Mouse (Mus musculus) stomach, embryonic 14.5 days (tissue): ENCODE measurements around the gene Rslcan18. TPM values are rescaled to one million over a fixed set of nuclear protein-coding genes. Genes with fewer than 3 reads are reported as not detected.

Experiments used
- ATAC-seq: fragments of 200-750 bp; cut with Nextera tagmentation; 2 replicates; pipeline ENCODE4 v1.8.0; 2017; ENCODE audit warnings: low read depth, moderate TSS enrichment; ENCODE audit not compliant: insufficient number of reproducible peaks, insufficient read depth, low FRiP score
- H3K27ac ChIP-seq: fragments of 300-500 bp; sonication (generic); 2 replicates; pipeline ENCODE4 v1.5.1; 2014; ENCODE audit warnings: mild to moderate bottlenecking, low read length, moderate library complexity, mixed read lengths
- H3K27me3 ChIP-seq: fragments of 300-500 bp; sonication (generic); 2 replicates; pipeline ENCODE4 v1.6.1; 2014; ENCODE audit warnings: low read length, control low read depth, mixed read lengths; ENCODE audit not compliant: control insufficient read depth, insufficient read depth
- H3K36me3 ChIP-seq: fragments of 300-500 bp; sonication (generic); 2 replicates; pipeline ENCODE4 v1.6.1; 2014; ENCODE audit warnings: mild to moderate bottlenecking, control low read depth, low read length, moderate library complexity, mixed read lengths; ENCODE audit not compliant: control insufficient read depth, insufficient read depth
- H3K4me1 ChIP-seq: fragments of 300-500 bp; sonication (generic); 2 replicates; pipeline ENCODE4 v1.6.1; 2014; ENCODE audit warnings: low read length, control low read depth, mixed read lengths; ENCODE audit not compliant: control insufficient read depth, insufficient read depth
- H3K4me2 ChIP-seq: fragments of 300-500 bp; sonication (generic); replicated peaks from 2 replicates; pipeline ENCODE4 v1.6.1; 2014; ENCODE audit warnings: low read depth, low read length, control low read depth
- H3K4me3 ChIP-seq: fragments of 300-500 bp; sonication (generic); 2 replicates; pipeline ENCODE4 v1.5.1; 2014; ENCODE audit warnings: low read depth, low read length, control low read depth
- H3K9ac ChIP-seq: fragments of 300-500 bp; sonication (generic); replicated peaks from 2 replicates; pipeline ENCODE4 v1.6.1; 2014; ENCODE audit warnings: low read depth, mild to moderate bottlenecking, control low read depth, low read length, moderate library complexity, mixed read lengths
- H3K9me3 ChIP-seq: fragments of 300-500 bp; sonication (generic); 2 replicates; pipeline ENCODE4 v1.6.1; 2016; ENCODE audit warnings: low read depth, low read length, control low read depth; ENCODE audit not compliant: control insufficient read depth
- WGBS: fragments of 180-500 bp; shearing (Covaris S2); extraction: QIAGEN DNeasy Blood & Tissue Kit; methylation state at CpG from one replicate; pipeline ENCODE4 v1.1.7; 2014; 5-methylcytosine and 5-hydroxymethylcytosine counted together
- polyA plus RNA-seq: library from polyadenylated mRNA; unstranded; fragments of >200 nt; fragmentation: Nextera tagmentation; extraction: Ambion mirVana; gene quantifications from 2 replicates; pipeline ENCODE4 v1.2.1, GENCODE M21; 2014

Rslcan18 gene
- polyA plus RNA-seq, 1 experiment from 2014 or later, result 0.51 TPM

DNA sequence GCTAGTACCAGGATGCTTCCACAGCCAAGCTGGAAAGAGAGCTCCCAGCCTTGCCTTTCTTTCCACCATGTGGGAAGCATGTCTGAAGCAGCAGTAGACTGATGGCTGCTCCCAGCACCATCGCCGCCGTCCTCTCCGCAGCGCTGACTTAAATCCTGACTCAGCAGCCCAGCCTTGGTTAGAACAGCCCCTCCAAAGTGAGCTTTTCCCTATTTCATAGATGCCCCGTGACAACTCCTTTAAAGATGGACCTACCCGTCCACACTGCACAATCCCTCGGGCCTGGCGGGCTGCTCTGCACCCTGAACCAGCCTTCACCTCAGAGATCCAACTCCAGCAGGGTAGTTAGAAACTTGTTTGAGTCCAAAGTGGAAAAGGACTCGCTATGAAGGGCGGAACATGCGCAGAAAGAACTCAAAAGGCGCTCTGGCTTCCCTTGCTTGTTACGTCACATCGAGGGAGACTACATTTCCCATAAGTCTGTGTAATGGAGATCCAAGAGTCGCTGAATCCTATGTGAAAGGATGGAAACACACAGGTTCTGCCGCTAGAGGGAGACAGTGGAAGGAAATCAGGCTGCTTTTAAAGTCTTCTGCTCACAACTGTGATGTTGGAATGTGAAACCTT, 7.8 kb downstream of the Rslcan18 start, which contains the start of gene Gm28557:
TSS of gene Gm28557 (minus strand) at position 411 of the 627 bp plus-strand sequence.
- under 1% methylated on average over 17 of the region's 17 CpGs for WGBS
- Histone ChIP-seq H3K9me3 (no peaks in the 10 kb centered on the region), H3K9ac (peak within 1 kb of the TSS; percentile 60), H3K4me2 (peak within 1 kb of the TSS; percentile 52), H3K36me3 (no peaks in the 10 kb centered on the region; the same call in 1 of the 2 replicates), H3K27me3 (no peaks in the 10 kb centered on the region), H3K27ac (peak within 1 kb of the TSS; percentile 58), H3K4me1 (0 out of 2 replicates have a peak, but pooled peaks cover 4% of the 10 kb centered on the region), H3K4me3 (peak within 1 kb of the TSS; percentile 48)
- peak; percentile 97 for ATAC-seq

DNA sequence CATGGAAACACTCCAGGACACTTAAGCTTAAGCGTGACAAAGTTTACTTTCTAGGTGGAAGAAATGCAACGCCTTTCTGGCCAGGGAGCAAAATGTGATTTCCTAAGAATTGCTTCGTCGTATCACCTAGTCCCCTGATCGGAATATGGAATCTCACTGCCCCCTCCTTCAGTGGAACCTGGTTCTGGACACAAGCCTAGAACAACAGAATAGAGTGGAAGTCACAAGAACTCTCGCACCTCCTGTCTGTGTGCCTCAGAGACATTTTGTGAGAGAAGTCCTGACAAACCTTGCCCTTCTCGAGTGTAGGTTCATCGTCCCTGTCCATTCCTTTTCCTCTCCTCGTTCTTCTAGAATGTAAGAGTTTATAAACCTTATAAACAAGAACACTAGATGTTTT, 8.4 kb downstream of the Rslcan18 start:
- H3K36me3 ChIP-seq, result no peaks in the 10 kb centered on the region; the same call in 1 of the 2 replicates
- peak overlapping the region; percentile 48 for H3K4me3 ChIP-seq
- H3K4me2 ChIP-seq, result peak overlapping the region; percentile 52
- no peak for ATAC-seq
- WGBS, result 41% methylated on average over 9 of the region's 9 CpGs
- no peaks in the 10 kb centered on the region for H3K27me3 ChIP-seq
- peak overlapping the region; percentile 58 for H3K27ac ChIP-seq
- H3K9me3 ChIP-seq, result no peaks in the 10 kb centered on the region
- 0 out of 2 replicates have a peak, but pooled peaks cover 4% of the 10 kb centered on the region for H3K4me1 ChIP-seq
- peak overlapping the region; percentile 60 for H3K9ac ChIP-seq

DNA sequence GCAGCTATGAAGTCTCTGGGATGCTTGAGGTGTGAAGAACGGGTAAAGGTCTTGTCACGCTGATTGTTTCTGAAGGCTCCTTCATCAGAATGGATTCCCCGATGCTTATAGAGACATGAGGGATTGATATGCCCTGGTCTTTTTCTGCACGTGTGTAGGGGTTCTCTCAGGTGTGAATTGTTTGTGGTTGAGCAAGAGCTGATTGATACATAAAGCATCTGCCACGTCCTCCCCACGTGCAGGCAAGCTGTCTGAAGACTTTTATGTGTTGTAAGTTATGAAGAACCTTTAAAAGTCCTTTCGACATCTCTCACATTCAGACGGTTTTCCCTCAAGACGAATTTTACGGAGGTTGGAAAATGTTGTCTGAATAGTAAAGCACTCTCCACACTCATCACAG, 18.2 kb downstream of the Rslcan18 start, which contains the start of gene Zfp708:
TSS of gene Zfp708 (minus strand) at position 101 of the 400 bp plus-strand sequence.
- no peaks in the 10 kb centered on the region for H3K27me3 ChIP-seq
- H3K4me3 ChIP-seq, result no peak within 1 kb of the TSS
- 89% methylated on average over 10 of the region's 10 CpGs for WGBS
- no peaks in the 10 kb centered on the region for H3K9me3 ChIP-seq
- no peak within 1 kb of the TSS for H3K9ac ChIP-seq
- peaks cover 7% of the 10 kb centered on the region; the same call in 1 of the 2 replicates for H3K36me3 ChIP-seq
- no peak within 1 kb of the TSS for H3K27ac ChIP-seq
- ATAC-seq, result no peak
- H3K4me2 ChIP-seq, result no peak within 1 kb of the TSS
- no peaks in the 10 kb centered on the region for H3K4me1 ChIP-seq

DNA sequence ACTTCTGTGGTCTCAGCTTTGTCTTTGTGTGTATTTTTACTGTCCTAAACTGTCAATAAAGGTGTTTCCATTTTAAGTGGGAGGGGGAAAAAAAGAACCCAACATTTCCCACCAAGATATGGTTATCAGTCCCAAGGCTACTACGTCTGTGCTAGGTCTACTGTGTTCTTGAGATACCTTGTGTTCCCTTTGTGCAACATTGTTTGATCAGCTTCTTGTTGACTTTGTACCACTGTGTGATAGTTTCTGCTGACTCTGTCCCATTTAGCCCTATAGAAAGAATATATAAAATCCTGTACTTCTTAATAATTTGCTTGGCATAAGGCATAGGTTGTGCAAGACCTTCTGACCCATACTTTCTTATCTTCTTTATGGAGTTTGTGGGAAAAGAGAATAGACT, 25.9 kb downstream of the Rslcan18 start:
- H3K4me3 ChIP-seq, result no peak overlapping the region
- H3K36me3 ChIP-seq, result no peaks in the 10 kb centered on the region
- no peak overlapping the region for H3K4me2 ChIP-seq
- no peak overlapping the region for H3K27ac ChIP-seq
- no peak overlapping the region for H3K9ac ChIP-seq
- no peaks in the 10 kb centered on the region for H3K27me3 ChIP-seq
- WGBS, result 81% methylated on average over 1 of the region's 1 CpGs
- ATAC-seq, result no peak
- H3K4me1 ChIP-seq, result no peaks in the 10 kb centered on the region
- no peaks in the 10 kb centered on the region for H3K9me3 ChIP-seq

DNA sequence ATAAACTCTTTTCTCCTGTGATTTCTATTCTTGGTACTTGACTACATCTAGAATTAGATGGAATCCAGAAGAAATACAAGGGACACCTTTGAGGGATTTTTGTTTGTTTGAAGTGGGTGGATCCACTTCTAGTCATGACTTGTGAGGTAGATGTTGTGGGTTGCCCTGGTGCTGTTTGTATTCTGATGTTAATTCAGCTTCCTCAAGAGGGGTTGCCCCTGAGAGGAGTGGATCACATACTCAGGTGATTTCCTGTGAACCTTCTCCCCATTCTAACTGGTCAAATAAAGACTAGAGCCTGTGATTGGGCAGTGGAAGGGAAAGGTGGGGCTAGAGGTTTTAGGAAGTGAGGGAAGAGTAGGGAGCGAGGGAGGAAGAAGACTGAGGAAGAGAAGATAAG, 34.1 kb downstream of the Rslcan18 start:
- Histone ChIP-seq H3K36me3 (no peaks in the 10 kb centered on the region), H3K9me3 (no peaks in the 10 kb centered on the region), H3K27me3 (no peaks in the 10 kb centered on the region), H3K4me1 (no peaks in the 10 kb centered on the region), H3K4me2 (peak overlapping the region; percentile 67), H3K4me3 (peak overlapping the region; percentile 52), H3K27ac (peak overlapping the region; percentile 92), H3K9ac (0 out of 2 replicates have a peak overlapping the region, but pooled peaks have one; percentile 61)
- WGBS, result 68% methylated on average over 1 of the region's 1 CpGs
- ATAC-seq, result no peak

DNA sequence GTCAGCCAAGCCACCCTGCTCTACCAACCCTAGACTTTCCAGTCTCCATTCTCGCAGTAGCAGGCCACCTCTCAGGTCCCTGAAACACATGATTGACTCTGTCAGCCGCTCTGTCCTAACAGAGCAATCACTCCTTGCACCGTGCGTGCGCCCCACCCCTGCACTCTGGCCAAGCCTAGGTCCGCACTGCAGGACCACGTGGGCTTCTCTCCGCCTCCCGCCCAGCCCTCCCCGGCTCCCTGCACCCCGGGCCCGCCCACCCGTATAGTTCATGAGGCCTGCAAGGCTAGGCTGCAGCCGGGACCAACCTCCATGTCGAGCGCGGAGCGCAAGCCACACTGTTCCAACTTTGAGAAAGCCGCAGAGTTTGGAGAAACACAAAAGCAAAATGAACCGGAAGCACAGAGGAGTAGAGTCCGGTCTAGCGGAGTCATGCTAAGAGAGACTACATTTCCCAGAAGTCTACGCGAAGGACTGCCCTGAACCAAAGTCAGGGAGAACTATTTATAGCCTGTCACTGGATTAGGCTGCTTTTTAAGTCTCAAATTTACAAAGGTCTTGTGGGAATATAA, 34.8 kb downstream of the Rslcan18 start:
- 1% methylated on average over 24 of the region's 24 CpGs for WGBS

GRCm38 (mm10) chr13:67077244-67077643, 38.8 kb downstream of the Rslcan18 start:
- H3K4me2 ChIP-seq, result no peak overlapping the region
- H3K9ac ChIP-seq, result no peak overlapping the region
- peaks cover 7% of the 10 kb centered on the region for H3K36me3 ChIP-seq
- H3K27ac ChIP-seq, result no peak overlapping the region
- H3K4me1 ChIP-seq, result no peaks in the 10 kb centered on the region
- no peak for ATAC-seq
- no peaks in the 10 kb centered on the region for H3K27me3 ChIP-seq
- H3K4me3 ChIP-seq, result no peak overlapping the region
- H3K9me3 ChIP-seq, result peaks cover 11% of the 10 kb centered on the region
- WGBS, result 98% methylated on average over 2 of the region's 2 CpGs

More for the DNA sequence above, 34.8 kb downstream of the Rslcan18 start:
- H3K9me3 ChIP-seq, result no peaks in the 10 kb centered on the region
- no peaks in the 10 kb centered on the region for H3K27me3 ChIP-seq
- H3K36me3 ChIP-seq, result no peaks in the 10 kb centered on the region
- peak overlapping the region; percentile 61 for H3K9ac ChIP-seq
- peak overlapping the region; percentile 52 for H3K4me3 ChIP-seq
- H3K27ac ChIP-seq, result peak overlapping the region; percentile 92
- no peaks in the 10 kb centered on the region for H3K4me1 ChIP-seq
- peak; percentile 99 for ATAC-seq
- peak overlapping the region; percentile 67 for H3K4me2 ChIP-seq

GRCm38 (mm10) chr13:67072786-67073185, 43.3 kb downstream of the Rslcan18 start:
- Histone ChIP-seq H3K27me3 (no peaks in the 10 kb centered on the region), H3K9ac (no peak overlapping the region), H3K27ac (no peak overlapping the region), H3K4me1 (no peaks in the 10 kb centered on the region), H3K4me2 (no peak overlapping the region), H3K4me3 (no peak overlapping the region), H3K36me3 (peaks cover 25% of the 10 kb centered on the region), H3K9me3 (peaks cover 23% of the 10 kb centered on the region)
- no peak for ATAC-seq
- 88% methylated on average over 2 of the region's 2 CpGs for WGBS
